Mouse (Mus musculus) forelimb bud, embryonic 11.5 days (tissue): Measurements from ENCODE around the gene Ttc39a.
"Not testable (repeated sequence)": the region's sequence is repeated elsewhere in the genome, so short reads cannot be mapped to it uniquely, and the experiment has no call there.

Experiments used
- DNase-seq: peaks from one replicate; pipeline ENCODE4 v3.0.0-alpha.2; 2012; ENCODE audit warnings: low read depth, low spot score

Ttc39a gene

GRCm38 (mm10) chr4:109406486-109407175, at the start of gene Ttc39a:
Ttc39a (plus strand) TSS chr4:109406623.
- peak; percentile 51 for DNase-seq

- DNase-seq, result no peak
These were observed 28.3 kb upstream of the Ttc39a start for GRCm38 (mm10) chr4:109378107-109378506.

- no peak for DNase-seq
These were observed 24.0 kb upstream of the Ttc39a start for GRCm38 (mm10) chr4:109382457-109382856.

GRCm38 (mm10) chr4:109385599-109385998, 20.8 kb upstream of the Ttc39a start:
- DNase-seq, result peak; percentile 36

- no peak for DNase-seq
These were observed 13.1 kb upstream of the Ttc39a start for GRCm38 (mm10) chr4:109393229-109393779.

- no peak for DNase-seq
These were observed 12.5 kb upstream of the Ttc39a start for GRCm38 (mm10) chr4:109393902-109394301.

- no peak for DNase-seq
These were observed 11.9 kb upstream of the Ttc39a start for GRCm38 (mm10) chr4:109394314-109395074.

GRCm38 (mm10) chr4:109400366-109400980, 6.0 kb upstream of the Ttc39a start:
- DNase-seq, result no peak

GRCm38 (mm10) chr4:109401176-109401689, 5.2 kb upstream of the Ttc39a start:
- no peak for DNase-seq

GRCm38 (mm10) chr4:109404908-109405307, 1.5 kb upstream of the Ttc39a start:
- not testable (repeated sequence) for DNase-seq

GRCm38 (mm10) chr4:109405415-109405814, 1.0 kb upstream of the Ttc39a start:
- no peak for DNase-seq

- peak; percentile 26 for DNase-seq
These were observed 353 bp upstream of the Ttc39a start for GRCm38 (mm10) chr4:109406054-109406485.

- DNase-seq, result no peak
These were observed 725 bp downstream of the Ttc39a start for GRCm38 (mm10) chr4:109407176-109407520.

- DNase-seq, result no peak
These were observed 1.5 kb downstream of the Ttc39a start for GRCm38 (mm10) chr4:109407701-109408485.

GRCm38 (mm10) chr4:109410681-109411376, 4.4 kb downstream of the Ttc39a start:
- no peak for DNase-seq

GRCm38 (mm10) chr4:109411377-109411967, 5.0 kb downstream of the Ttc39a start:
- no peak for DNase-seq

- no peak for DNase-seq
These were observed 5.8 kb downstream of the Ttc39a start for GRCm38 (mm10) chr4:109412233-109412632.

GRCm38 (mm10) chr4:109417998-109418397, 11.6 kb downstream of the Ttc39a start:
- no peak for DNase-seq

- DNase-seq, result no peak
These were observed 12.6 kb downstream of the Ttc39a start for GRCm38 (mm10) chr4:109419017-109419416.

- no peak for DNase-seq
These were observed 13.1 kb downstream of the Ttc39a start for GRCm38 (mm10) chr4:109419563-109419962.
